27 mouse cellular contexts compared by ENCODE assay signal in genomic region chr13:56527846-56528245, GRCm38 (mm10). TPM values are rescaled to one million over a fixed set of nuclear protein-coding genes. Genes with fewer than 3 reads are reported as not detected.
"Had no signal": no experiment of that assay in that cellular context is flagged by ENCODE, and none has a peak within 500 bp of the region (broad histone marks: within the 10 kb centered on the region; RNA-seq: fewer than 3 reads in every experiment).

No protein-coding gene starts in this region.

- H3K27ac ChIP-seq: neural tube, embryonic 12.5 days; neural tube, embryonic 13.5 days; neural tube, embryonic 15.5 days; stomach, embryonic 15.5 days; stomach, postnatal 0 days had no signal

- H3K27me3 ChIP-seq: neural tube, embryonic 12.5 days; neural tube, embryonic 13.5 days; neural tube, embryonic 15.5 days; stomach, embryonic 15.5 days had no signal

- H3K9me3 ChIP-seq: neural tube, embryonic 12.5 days; neural tube, embryonic 13.5 days; neural tube, embryonic 15.5 days; stomach, embryonic 15.5 days had no signal

- H3K36me3 ChIP-seq: neural tube, embryonic 12.5 days; neural tube, embryonic 13.5 days; neural tube, embryonic 15.5 days; stomach, embryonic 15.5 days had no signal

- DNase-seq: retina, postnatal 1 day; right cerebral cortex, adult 18-20 months; right cerebral cortex, postnatal 14 days; right cerebral cortex, postnatal 25 days; right cerebral cortex, postnatal 4 days; spleen, adult 18-20 months; thymus, adult 18-20 months; thymus, adult 2 months; thymus, postnatal 14 days; thymus, postnatal 25 days; thymus, postnatal 36 days; thymus, postnatal 4 days had no signal

- H3K4me3 ChIP-seq: neural tube, embryonic 12.5 days; neural tube, embryonic 13.5 days; neural tube, embryonic 15.5 days; stomach, embryonic 15.5 days had no signal

- H3K4me1 ChIP-seq: neural tube, embryonic 13.5 days; stomach, embryonic 15.5 days had no signal

RNA-seq across cellular contexts. Expression of gene Lect2, which starts 20.5 kb away (rescaled TPM):
- total RNA-seq: neutrophil, adult 5-6 weeks had no signal
- polyA plus RNA-seq: neural tube, embryonic 11.5 days; neural tube, embryonic 12.5 days; neural tube, embryonic 13.5 days; neural tube, embryonic 14.5 days; neural tube, embryonic 15.5 days; spleen, adult 2 months; stomach, embryonic 14.5 days; testis, adult 2 months; thymus, adult 2 months; thymus, postnatal 0 days; urinary bladder, adult 2 months had no signal

RNA-seq across cellular contexts. Expression of gene Il9, which starts 45.8 kb away (rescaled TPM):
- total RNA-seq: neutrophil, adult 5-6 weeks had no signal
- polyA plus RNA-seq: neural tube, embryonic 11.5 days; neural tube, embryonic 12.5 days; neural tube, embryonic 13.5 days; neural tube, embryonic 14.5 days; neural tube, embryonic 15.5 days; small intestine, adult 2 months; spleen, adult 2 months; stomach, embryonic 14.5 days; stomach, embryonic 15.5 days; stomach, embryonic 16.5 days; stomach, postnatal 0 days; urinary bladder, adult 2 months had no signal
